Mouse (Mus musculus): ENCODE data around the gene Haus8. TPM values are rescaled to one million over a fixed set of nuclear protein-coding genes. Genes with fewer than 3 reads are reported as not detected.

Haus8 gene
- polyA plus RNA-seq, 1 experiment from 2014 or later: 61.0 TPM

DNA sequence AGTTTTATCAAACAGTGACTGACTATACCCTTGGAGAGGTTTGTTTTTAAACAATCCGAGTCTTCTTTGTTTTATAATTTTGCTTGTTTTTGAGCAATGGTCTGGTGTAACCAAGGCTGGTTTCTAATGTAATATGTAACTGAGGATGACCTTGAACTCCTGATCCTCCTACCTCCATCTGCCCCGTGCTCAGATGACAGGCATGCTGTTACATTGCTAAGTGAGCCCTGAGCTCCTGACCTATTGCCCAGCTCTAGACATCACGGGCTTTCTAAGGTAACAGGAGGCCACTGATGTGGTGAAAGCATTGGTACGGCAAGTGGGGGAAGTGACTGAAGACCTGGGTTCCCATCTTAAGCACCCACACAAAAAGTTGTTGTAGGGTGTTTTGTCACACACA lies 35.2 kb upstream of the Haus8 start:
- Histone ChIP-seq H3K4me3 (ENCODE audit: low read depth, low read length) (no peak overlapping the region), H3K4me1 (replicated peaks; ENCODE audit: control insufficient read depth, insufficient read depth, low read length) (no peaks in the 10 kb centered on the region), H3K27ac (ENCODE audit: low read depth, low read length) (no peak overlapping the region), H3K4me2 (ENCODE audit: low read depth, low read length, severe bottlenecking) (no peak overlapping the region), H3K9me3 (ENCODE audit: control insufficient read depth, low read length) (no peaks in the 10 kb centered on the region; the same call in 1 of the 2 replicates), H3K9ac (ENCODE audit: low read length) (no peak overlapping the region), H3K36me3 (ENCODE audit: control insufficient read depth, insufficient read depth, low read length) (no peaks in the 10 kb centered on the region), H3K27me3 (ENCODE audit: control insufficient read depth, insufficient read depth, low read length) (no peaks in the 10 kb centered on the region)
- no peak for ATAC-seq (replicated peaks; ENCODE audit: low FRiP score)
- 91% methylated on average over 4 of the region's 4 CpGs for WGBS
- no peak for DNase-seq (ENCODE audit: low spot score)

DNA sequence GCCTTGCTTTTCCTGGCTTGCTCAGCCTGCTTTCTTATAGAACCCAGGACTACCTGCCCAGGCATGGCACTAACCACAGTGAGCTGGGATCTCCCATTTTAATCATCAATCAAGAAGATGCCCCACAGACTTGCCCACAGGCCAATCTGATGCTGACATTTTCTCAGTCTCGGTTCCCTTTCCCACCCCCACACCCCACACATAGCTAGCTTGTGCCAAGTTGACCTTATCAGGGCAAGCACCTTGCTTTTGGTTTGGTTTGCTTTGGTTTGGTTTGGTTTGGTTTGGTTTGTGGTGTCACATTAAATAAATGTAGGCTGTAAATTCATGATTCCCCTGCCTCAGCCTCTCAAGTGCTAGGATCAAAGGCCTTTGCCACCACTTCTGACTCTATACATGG lies 34.6 kb upstream of the Haus8 start:
- H3K4me1 ChIP-seq (replicated peaks; ENCODE audit: control insufficient read depth, insufficient read depth, low read length): no peaks in the 10 kb centered on the region
- WGBS: 84% methylated on average over 1 of the region's 1 CpGs

DNA sequence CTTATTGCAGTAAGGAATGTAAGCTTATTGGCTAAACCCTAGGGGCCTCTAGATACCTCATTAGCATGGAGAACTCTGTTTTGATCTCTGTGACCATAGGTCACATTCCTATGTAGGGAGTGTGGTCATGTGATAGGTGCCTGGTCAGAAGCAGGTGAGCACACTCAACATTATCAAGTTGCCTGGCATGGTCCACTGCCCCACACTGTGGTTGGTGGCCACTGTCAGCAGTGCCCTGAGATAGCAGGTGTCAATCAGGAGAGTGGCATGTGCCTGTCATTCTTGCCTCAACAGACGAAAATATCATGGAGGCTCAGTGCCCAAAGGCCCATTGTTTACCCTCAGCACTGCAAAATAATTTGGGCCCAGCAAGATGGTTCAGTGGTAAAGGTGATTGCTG lies 33.3 kb upstream of the Haus8 start:
- H3K4me1 ChIP-seq (replicated peaks; ENCODE audit: control insufficient read depth, insufficient read depth, low read length): no peaks in the 10 kb centered on the region
- H3K4me2 ChIP-seq (ENCODE audit: low read depth, low read length, severe bottlenecking): no peak overlapping the region
- H3K36me3 ChIP-seq (ENCODE audit: control insufficient read depth, insufficient read depth, low read length): no peaks in the 10 kb centered on the region
- H3K4me3 ChIP-seq (ENCODE audit: low read depth, low read length): no peak overlapping the region
- WGBS: 87% methylated on average over 1 of the region's 1 CpGs
- no peaks in the 10 kb centered on the region; the same call in 1 of the 2 replicates for H3K9me3 ChIP-seq (ENCODE audit: control insufficient read depth, low read length)
- no peak overlapping the region for H3K27ac ChIP-seq (ENCODE audit: low read depth, low read length)
- H3K9ac ChIP-seq (ENCODE audit: low read length): no peak overlapping the region
- DNase-seq (ENCODE audit: low spot score) (no peak), ATAC-seq (replicated peaks; ENCODE audit: low FRiP score) (no peak)
- no peaks in the 10 kb centered on the region for H3K27me3 ChIP-seq (ENCODE audit: control insufficient read depth, insufficient read depth, low read length)

More for the DNA sequence above, 34.6 kb upstream of the Haus8 start:
- no peaks in the 10 kb centered on the region for H3K36me3 ChIP-seq (ENCODE audit: control insufficient read depth, insufficient read depth, low read length)
- DNase-seq (ENCODE audit: low spot score): no peak
- no peak overlapping the region for H3K27ac ChIP-seq (ENCODE audit: low read depth, low read length)
- no peak for ATAC-seq (replicated peaks; ENCODE audit: low FRiP score)
- H3K9me3 ChIP-seq (ENCODE audit: control insufficient read depth, low read length): no peaks in the 10 kb centered on the region; the same call in 1 of the 2 replicates
- H3K4me3 ChIP-seq (ENCODE audit: low read depth, low read length): no peak overlapping the region
- no peaks in the 10 kb centered on the region for H3K27me3 ChIP-seq (ENCODE audit: control insufficient read depth, insufficient read depth, low read length)
- H3K9ac ChIP-seq (ENCODE audit: low read length): no peak overlapping the region
- H3K4me2 ChIP-seq (ENCODE audit: low read depth, low read length, severe bottlenecking): no peak overlapping the region

DNA sequence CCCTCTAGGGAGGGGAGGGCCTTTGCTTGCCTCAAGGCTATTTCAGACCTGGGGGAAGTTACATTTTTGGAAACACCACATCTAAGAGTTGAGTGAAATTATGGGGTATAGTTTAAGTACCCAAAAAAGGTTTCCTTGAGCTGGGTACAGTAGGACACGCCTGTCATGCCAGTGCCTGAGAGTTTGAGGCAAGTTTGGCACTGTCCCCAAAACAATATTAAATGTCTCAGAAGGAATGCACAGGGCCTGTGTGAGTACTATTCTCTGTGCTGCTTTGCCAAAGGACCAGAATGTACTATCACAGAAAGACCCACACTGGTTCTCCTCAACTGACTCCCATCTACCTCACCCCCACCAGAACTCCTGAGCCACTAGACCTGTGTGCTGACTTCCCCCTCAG lies 30.9 kb upstream of the Haus8 start:
- Histone ChIP-seq H3K9me3 (ENCODE audit: control insufficient read depth, low read length) (no peaks in the 10 kb centered on the region; the same call in 1 of the 2 replicates), H3K27me3 (ENCODE audit: control insufficient read depth, insufficient read depth, low read length) (no peaks in the 10 kb centered on the region), H3K36me3 (ENCODE audit: control insufficient read depth, insufficient read depth, low read length) (no peaks in the 10 kb centered on the region), H3K9ac (ENCODE audit: low read length) (no peak overlapping the region), H3K4me1 (replicated peaks; ENCODE audit: control insufficient read depth, insufficient read depth, low read length) (no peaks in the 10 kb centered on the region), H3K27ac (ENCODE audit: low read depth, low read length) (no peak overlapping the region), H3K4me2 (ENCODE audit: low read depth, low read length, severe bottlenecking) (no peak overlapping the region), H3K4me3 (ENCODE audit: low read depth, low read length) (no peak overlapping the region)
- ATAC-seq (replicated peaks; ENCODE audit: low FRiP score) (no peak), DNase-seq (ENCODE audit: low spot score) (no peak)
- 78% methylated on average over 1 of the region's 1 CpGs for WGBS

DNA sequence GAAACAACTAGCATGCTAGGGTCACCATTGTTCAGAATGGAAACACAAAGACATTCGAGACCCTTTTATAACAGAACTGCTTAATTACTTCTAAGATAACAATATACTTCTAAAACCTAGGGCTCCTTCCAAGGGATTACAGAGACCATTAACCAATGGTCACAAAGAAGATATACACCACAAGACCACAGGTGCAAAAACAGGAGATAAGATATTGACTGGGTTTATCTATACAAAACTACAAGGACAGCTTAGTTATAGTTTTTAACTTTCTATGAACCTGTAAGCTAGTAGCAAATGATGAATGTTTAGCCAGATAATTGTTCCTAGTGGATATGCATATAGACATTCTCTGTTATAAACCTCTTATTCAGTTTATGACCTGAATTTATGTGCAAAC lies 30.1 kb upstream of the Haus8 start:
- Histone ChIP-seq H3K9ac (ENCODE audit: low read length) (no peak overlapping the region), H3K4me2 (ENCODE audit: low read depth, low read length, severe bottlenecking) (no peak overlapping the region), H3K9me3 (ENCODE audit: control insufficient read depth, low read length) (no peaks in the 10 kb centered on the region; the same call in 1 of the 2 replicates), H3K4me1 (replicated peaks; ENCODE audit: control insufficient read depth, insufficient read depth, low read length) (no peaks in the 10 kb centered on the region), H3K27me3 (ENCODE audit: control insufficient read depth, insufficient read depth, low read length) (no peaks in the 10 kb centered on the region), H3K4me3 (ENCODE audit: low read depth, low read length) (no peak overlapping the region), H3K36me3 (ENCODE audit: control insufficient read depth, insufficient read depth, low read length) (no peaks in the 10 kb centered on the region), H3K27ac (ENCODE audit: low read depth, low read length) (no peak overlapping the region)
- ATAC-seq (replicated peaks; ENCODE audit: low FRiP score) (no peak), DNase-seq (ENCODE audit: low spot score) (no peak)
- WGBS: 97% methylated on average over 1 of the region's 1 CpGs

DNA sequence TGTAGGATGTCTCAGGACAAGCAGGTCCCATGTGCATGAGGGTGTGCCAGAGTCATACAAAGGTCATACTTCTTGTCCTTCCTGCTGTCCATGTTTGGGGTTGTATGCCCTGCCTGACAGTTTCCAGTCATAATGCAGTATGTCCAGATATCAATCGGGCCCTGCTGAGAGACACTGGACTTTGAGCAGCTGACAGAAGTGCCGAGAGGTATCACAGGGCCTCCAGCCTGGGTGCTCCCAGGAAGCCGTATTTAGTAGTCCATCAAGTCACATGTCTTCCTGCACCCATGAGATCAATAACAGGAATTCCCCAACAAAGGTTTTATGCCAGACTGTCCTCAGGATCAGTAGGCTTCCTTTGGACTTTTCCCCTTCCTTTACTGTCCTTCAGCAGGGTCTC lies 27.0 kb upstream of the Haus8 start:
- ATAC-seq (replicated peaks; ENCODE audit: low FRiP score) (no peak), DNase-seq (ENCODE audit: low spot score) (no peak)
- H3K27ac ChIP-seq (ENCODE audit: low read depth, low read length): no peak overlapping the region
- no peaks in the 10 kb centered on the region; the same call in 1 of the 2 replicates for H3K9me3 ChIP-seq (ENCODE audit: control insufficient read depth, low read length)
- WGBS: 94% methylated on average over 3 of the region's 3 CpGs
- no peaks in the 10 kb centered on the region for H3K27me3 ChIP-seq (ENCODE audit: control insufficient read depth, insufficient read depth, low read length)
- H3K36me3 ChIP-seq (ENCODE audit: control insufficient read depth, insufficient read depth, low read length): no peaks in the 10 kb centered on the region; the same call in 1 of the 2 replicates
- no peak overlapping the region for H3K4me2 ChIP-seq (ENCODE audit: low read depth, low read length, severe bottlenecking)
- no peak overlapping the region for H3K4me3 ChIP-seq (ENCODE audit: low read depth, low read length)
- no peak overlapping the region for H3K9ac ChIP-seq (ENCODE audit: low read length)
- H3K4me1 ChIP-seq (replicated peaks; ENCODE audit: control insufficient read depth, insufficient read depth, low read length): no peaks in the 10 kb centered on the region

DNA sequence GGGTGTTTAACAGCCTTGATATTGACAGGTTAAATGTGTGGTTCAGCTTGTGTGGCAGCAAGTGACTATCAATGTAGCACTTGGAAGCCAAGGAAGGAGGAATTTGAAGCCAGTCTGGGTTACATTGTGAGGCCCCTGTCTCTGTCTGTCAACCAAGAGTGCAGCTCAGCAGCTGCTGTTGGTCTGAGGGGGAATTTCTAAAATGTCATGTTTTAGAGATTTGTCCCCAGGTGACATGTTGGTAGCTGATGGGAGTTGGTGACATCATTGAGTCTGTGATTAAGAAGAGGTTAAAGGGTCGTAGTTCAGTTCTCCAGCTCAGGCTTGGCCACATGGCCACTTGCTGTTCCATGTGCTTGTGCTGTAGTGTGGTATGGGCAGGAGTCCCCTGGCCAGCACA lies 24.7 kb upstream of the Haus8 start:
- 93% methylated on average over 1 of the region's 1 CpGs for WGBS
- H3K4me1 ChIP-seq (replicated peaks; ENCODE audit: control insufficient read depth, insufficient read depth, low read length): no peaks in the 10 kb centered on the region
- H3K9ac ChIP-seq (ENCODE audit: low read length): no peak overlapping the region
- DNase-seq (ENCODE audit: low spot score): no peak
- H3K27ac ChIP-seq (ENCODE audit: low read depth, low read length): no peak overlapping the region
- H3K36me3 ChIP-seq (ENCODE audit: control insufficient read depth, insufficient read depth, low read length): no peaks in the 10 kb centered on the region; the same call in 1 of the 2 replicates
- no peak overlapping the region for H3K4me2 ChIP-seq (ENCODE audit: low read depth, low read length, severe bottlenecking)
- no peak overlapping the region for H3K4me3 ChIP-seq (ENCODE audit: low read depth, low read length)
- H3K9me3 ChIP-seq (ENCODE audit: control insufficient read depth, low read length): no peaks in the 10 kb centered on the region; the same call in 1 of the 2 replicates
- ATAC-seq (replicated peaks; ENCODE audit: low FRiP score): no peak
- no peaks in the 10 kb centered on the region for H3K27me3 ChIP-seq (ENCODE audit: control insufficient read depth, insufficient read depth, low read length)

DNA sequence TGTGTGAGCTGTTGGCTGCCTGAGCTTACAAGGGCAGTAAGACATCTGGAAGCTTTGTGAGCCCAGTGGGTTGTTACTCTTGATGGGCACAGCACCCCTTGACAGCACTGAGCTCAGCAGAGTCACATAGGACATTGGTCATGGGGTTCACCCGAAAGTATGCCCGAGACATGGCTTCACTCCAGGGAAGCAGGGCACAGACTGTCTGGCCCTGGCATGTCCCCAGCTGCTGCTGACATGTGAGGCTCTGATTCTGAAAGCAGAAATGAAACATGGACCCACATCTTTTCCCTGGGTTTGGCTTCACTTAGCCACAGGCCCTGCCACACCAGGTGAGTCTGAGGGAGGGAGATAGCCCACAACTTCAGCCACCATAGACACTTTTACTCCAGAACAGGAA lies 24.1 kb upstream of the Haus8 start:
- Histone ChIP-seq H3K4me3 (ENCODE audit: low read depth, low read length) (no peak overlapping the region), H3K36me3 (ENCODE audit: control insufficient read depth, insufficient read depth, low read length) (no peaks in the 10 kb centered on the region; the same call in 1 of the 2 replicates), H3K27ac (ENCODE audit: low read depth, low read length) (no peak overlapping the region), H3K9me3 (ENCODE audit: control insufficient read depth, low read length) (no peaks in the 10 kb centered on the region; the same call in 1 of the 2 replicates), H3K9ac (ENCODE audit: low read length) (no peak overlapping the region), H3K27me3 (ENCODE audit: control insufficient read depth, insufficient read depth, low read length) (no peaks in the 10 kb centered on the region), H3K4me2 (ENCODE audit: low read depth, low read length, severe bottlenecking) (no peak overlapping the region), H3K4me1 (replicated peaks; ENCODE audit: control insufficient read depth, insufficient read depth, low read length) (no peaks in the 10 kb centered on the region)
- 94% methylated on average over 2 of the region's 2 CpGs for WGBS
- ATAC-seq (replicated peaks; ENCODE audit: low FRiP score) (no peak), DNase-seq (ENCODE audit: low spot score) (no peak)

DNA sequence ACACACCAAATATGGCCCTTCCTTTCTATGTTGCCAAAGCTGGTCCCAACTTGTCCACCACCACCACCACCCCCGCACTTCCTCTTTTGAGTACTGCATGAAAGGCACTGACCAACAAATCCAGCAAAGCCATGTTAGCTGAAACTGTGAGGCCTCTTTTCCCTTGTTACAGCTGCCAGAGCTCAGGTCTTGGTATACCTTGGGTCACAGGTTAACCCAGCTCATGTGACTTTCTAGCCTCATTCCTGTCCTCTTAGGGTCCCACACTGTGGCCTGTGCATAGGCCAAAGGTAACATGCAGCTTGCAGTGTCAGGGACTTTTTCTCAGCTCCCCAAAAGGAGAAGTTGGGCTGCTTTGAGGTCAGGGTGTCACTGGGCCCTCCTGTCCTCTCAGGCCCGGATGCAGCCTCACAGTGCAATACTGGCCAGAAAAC lies 23.5 kb upstream of the Haus8 start:
- Histone ChIP-seq H3K36me3 (ENCODE audit: control insufficient read depth, insufficient read depth, low read length) (no peaks in the 10 kb centered on the region; the same call in 1 of the 2 replicates), H3K4me2 (ENCODE audit: low read depth, low read length, severe bottlenecking) (no peak overlapping the region), H3K27me3 (ENCODE audit: control insufficient read depth, insufficient read depth, low read length) (no peaks in the 10 kb centered on the region), H3K27ac (ENCODE audit: low read depth, low read length) (no peak overlapping the region), H3K9me3 (ENCODE audit: control insufficient read depth, low read length) (no peaks in the 10 kb centered on the region), H3K4me1 (replicated peaks; ENCODE audit: control insufficient read depth, insufficient read depth, low read length) (no peaks in the 10 kb centered on the region), H3K4me3 (ENCODE audit: low read depth, low read length) (no peak overlapping the region), H3K9ac (ENCODE audit: low read length) (no peak overlapping the region)
- 94% methylated on average over 2 of the region's 2 CpGs for WGBS
- no peak for DNase-seq (ENCODE audit: low spot score)
- ATAC-seq (replicated peaks; ENCODE audit: low FRiP score): no peak

Data from forebrain, embryonic 11.5 days (tissue).